Mouse (Mus musculus) hindbrain, postnatal 0 days (tissue): Measurements from ENCODE around the gene Fbxw8. TPM values are rescaled to one million over a fixed set of nuclear protein-coding genes. Genes with fewer than 3 reads are reported as not detected.

Source experiments
- ATAC-seq: fragments of 200-750 bp; cut with Nextera tagmentation; 2 replicates; pipeline ENCODE4 v1.8.0; 2017; ENCODE audit warnings: mild to moderate bottlenecking, moderate TSS enrichment, moderate library complexity
- DNase-seq: peaks from one replicate; pipeline ENCODE4 v3.0.0-alpha.2; 2015; ENCODE audit warnings: low spot score
- H3K27ac ChIP-seq: fragments of 300-500 bp; sonication (generic); 2 replicates; pipeline ENCODE4 v1.5.1; 2014; ENCODE audit warnings: mild to moderate bottlenecking
- H3K27me3 ChIP-seq: fragments of 300-500 bp; sonication (generic); 2 replicates; pipeline ENCODE4 v1.6.1; 2014; ENCODE audit warnings: low read length, mixed read lengths; ENCODE audit not compliant: insufficient read depth
- H3K36me3 ChIP-seq: fragments of 300-500 bp; sonication (generic); 2 replicates; pipeline ENCODE4 v1.6.1; 2014; ENCODE audit warnings: low read length, mixed read lengths; ENCODE audit not compliant: insufficient read depth
- H3K4me1 ChIP-seq: fragments of 300-500 bp; sonication (generic); 2 replicates; pipeline ENCODE4 v1.6.1; 2014; ENCODE audit warnings: antibody characterized with exemption, low read length, mixed read lengths; ENCODE audit not compliant: insufficient read depth
- H3K4me2 ChIP-seq: fragments of 300-500 bp; sonication (generic); 2 replicates; pipeline ENCODE4 v1.6.1; 2014; ENCODE audit warnings: low read depth, mild to moderate bottlenecking, low read length, moderate library complexity, mixed read lengths
- H3K4me3 ChIP-seq: fragments of 300-500 bp; sonication (generic); 2 replicates; pipeline ENCODE4 v1.5.1; 2014; ENCODE audit warnings: low read length
- H3K9ac ChIP-seq: fragments of 300-500 bp; sonication (generic); replicated peaks from 2 replicates; pipeline ENCODE4 v1.6.1; 2014; ENCODE audit warnings: mild to moderate bottlenecking, low read length, moderate library complexity, mixed read lengths
- H3K9me3 ChIP-seq: fragments of 300-500 bp; sonication (generic); 2 replicates; pipeline ENCODE4 v1.6.1; 2016; ENCODE audit warnings: low read length, mixed read lengths
- CTCF ChIP-seq: IDR thresholded peaks from 2 replicates; pipeline ENCODE4 v1.5.1; 2016; ENCODE audit warnings: antibody characterized with exemption, control low read depth, low read depth
- WGBS: fragments of 180-500 bp; shearing (Covaris S2); extraction: QIAGEN DNeasy Blood & Tissue Kit; methylation state at CpG from one replicate; pipeline ENCODE4 v1.1.7; 2014; 5-methylcytosine and 5-hydroxymethylcytosine counted together
- polyA plus RNA-seq: library from polyadenylated mRNA; unstranded; fragments of >200 nt; fragmentation: Nextera tagmentation; extraction: Ambion mirVana; gene quantifications from 2 replicates; pipeline ENCODE4 v1.2.1, GENCODE M21; 2015
- total RNA-seq: library from RNA; depleted of rRNA; stranded (reverse); fragments of >200 nt; gene quantifications from 2 replicates; pipeline ENCODE4 v1.2.3, GENCODE M21; 2014

Fbxw8 gene
- total and polyA plus RNA-seq, 2 experiments from 2014 or later, result 18.0 to 57.5 TPM

- no peaks in the 10 kb centered on the region for H3K36me3 ChIP-seq
- H3K4me2 ChIP-seq, result no peak overlapping the region
- TF ChIP-seq CTCF, result no peak
- H3K9me3 ChIP-seq, result no peaks in the 10 kb centered on the region; the same call in 1 of the 2 replicates
- no peak for ATAC-seq
- 65% methylated on average over 5 of the region's 5 CpGs for WGBS
- peaks cover 34% of the 10 kb centered on the region for H3K27me3 ChIP-seq
- DNase-seq, result no peak
- H3K4me1 ChIP-seq, result peaks cover 8% of the 10 kb centered on the region
- H3K4me3 ChIP-seq, result no peak overlapping the region
- no peak overlapping the region for H3K9ac ChIP-seq
- H3K27ac ChIP-seq, result no peak overlapping the region
These were observed 124.2 kb downstream of the Fbxw8 start for GRCm38 (mm10) chr5:118031059-118031458.

GRCm38 (mm10) chr5:118030022-118030675 lies 125.1 kb downstream of the Fbxw8 start:
- 94% methylated on average over 9 of the region's 9 CpGs for WGBS
- Histone ChIP-seq H3K27me3 (peaks cover 34% of the 10 kb centered on the region), H3K9ac (no peak overlapping the region), H3K4me2 (no peak overlapping the region), H3K4me1 (peaks cover 8% of the 10 kb centered on the region), H3K9me3 (no peaks in the 10 kb centered on the region; the same call in 1 of the 2 replicates), H3K4me3 (no peak overlapping the region), H3K36me3 (no peaks in the 10 kb centered on the region), H3K27ac (no peak overlapping the region)
- ATAC-seq, result no peak
- no peak for TF ChIP-seq CTCF
- no peak for DNase-seq

- Histone ChIP-seq H3K4me1 (peaks cover 8% of the 10 kb centered on the region), H3K27me3 (peaks cover 34% of the 10 kb centered on the region), H3K9ac (no peak overlapping the region), H3K9me3 (no peaks in the 10 kb centered on the region), H3K4me2 (peak overlapping the region; percentile 96), H3K27ac (no peak overlapping the region), H3K4me3 (peak overlapping the region; percentile 59), H3K36me3 (no peaks in the 10 kb centered on the region)
- no peak for TF ChIP-seq CTCF
- DNase-seq (no peak), ATAC-seq (no peak)
- 6% methylated on average over 10 of the region's 10 CpGs for WGBS
These were observed 125.8 kb downstream of the Fbxw8 start for GRCm38 (mm10) chr5:118029420-118029819.

- ATAC-seq (0 out of 2 replicates have a peak, but pooled peaks have one; percentile 28), DNase-seq (no peak)
- Histone ChIP-seq H3K36me3 (no peaks in the 10 kb centered on the region), H3K27me3 (peaks cover 34% of the 10 kb centered on the region), H3K4me3 (peak overlapping the region; percentile 59), H3K4me1 (peaks cover 8% of the 10 kb centered on the region), H3K9me3 (no peaks in the 10 kb centered on the region), H3K4me2 (peak overlapping the region; percentile 96), H3K9ac (no peak overlapping the region), H3K27ac (no peak overlapping the region)
- TF ChIP-seq CTCF, result no peak
- 5% methylated on average over 12 of the region's 12 CpGs for WGBS
These were observed 126.2 kb downstream of the Fbxw8 start for GRCm38 (mm10) chr5:118029035-118029408.

- 1% methylated on average over 78 of the region's 79 CpGs for WGBS
- Histone ChIP-seq H3K27ac (no peak overlapping the region), H3K4me1 (peaks cover 8% of the 10 kb centered on the region), H3K4me2 (peak overlapping the region; percentile 96), H3K9ac (peak overlapping the region; percentile 44), H3K36me3 (no peaks in the 10 kb centered on the region), H3K27me3 (peaks cover 34% of the 10 kb centered on the region), H3K4me3 (peak overlapping the region; percentile 59), H3K9me3 (no peaks in the 10 kb centered on the region)
- no peak; the same call in 1 of the 2 replicates for ATAC-seq
- TF ChIP-seq CTCF, result no peak
- no peak for DNase-seq
These were observed 126.9 kb downstream of the Fbxw8 start for GRCm38 (mm10) chr5:118028191-118029034.

GRCm38 (mm10) chr5:118027698-118028190 lies 127.5 kb downstream of the Fbxw8 start, which contains the start of gene Tesc:
TSS of gene Tesc (plus strand) at chr5:118027743.
- Histone ChIP-seq H3K27me3 (peaks cover 34% of the 10 kb centered on the region), H3K9me3 (no peaks in the 10 kb centered on the region), H3K36me3 (no peaks in the 10 kb centered on the region), H3K4me2 (peak within 1 kb of the TSS; percentile 96), H3K4me3 (peak within 1 kb of the TSS; percentile 59), H3K9ac (peak within 1 kb of the TSS; percentile 44), H3K27ac (no peak within 1 kb of the TSS), H3K4me1 (peaks cover 8% of the 10 kb centered on the region)
- ATAC-seq (peak; percentile 53; the same call in 1 of the 2 replicates), DNase-seq (peak; percentile 45)
- under 1% methylated on average over 58 of the region's 63 CpGs for WGBS
- no peak for TF ChIP-seq CTCF
